Mouse (Mus musculus): ENCODE results near the gene Abcc4. TPM values are rescaled to one million over a fixed set of nuclear protein-coding genes. Genes with fewer than 3 reads are reported as not detected.

The Abcc4 gene
- polyA plus RNA-seq, 1 experiment from 2014 or later: 2.6 TPM

- Histone ChIP-seq H3K36me3 (ENCODE audit: control insufficient read depth, insufficient read depth, low read length) (no peaks in the 10 kb centered on the region), H3K27me3 (replicated peaks; ENCODE audit: control insufficient read depth, insufficient read depth, low read length) (peaks cover 2% of the 10 kb centered on the region; the same call in 1 of the 2 replicates), H3K4me3 (ENCODE audit: low read length) (no peak overlapping the region), H3K9me3 (ENCODE audit: control insufficient read depth, low read length) (no peaks in the 10 kb centered on the region), H3K4me1 (ENCODE audit: control insufficient read depth, insufficient read depth, low read depth, low read length) (peaks cover 4% of the 10 kb centered on the region), H3K4me2 (ENCODE audit: low read length) (no peak overlapping the region), H3K27ac (ENCODE audit: low read depth, low read length) (no peak overlapping the region), H3K9ac (ENCODE audit: low read depth, low read length) (no peak overlapping the region)
- ATAC-seq: no peak
- 56% methylated on average over 7 of the region's 7 CpGs for WGBS
Observed at GRCm38 (mm10) chr14:118701991-118702608, 3.9 kb downstream of the Abcc4 start.

GRCm38 (mm10) chr14:118700576-118700975, 5.4 kb downstream of the Abcc4 start:
- Histone ChIP-seq H3K9ac (ENCODE audit: low read depth, low read length) (no peak overlapping the region), H3K4me3 (ENCODE audit: low read length) (no peak overlapping the region), H3K36me3 (ENCODE audit: control insufficient read depth, insufficient read depth, low read length) (no peaks in the 10 kb centered on the region), H3K27ac (ENCODE audit: low read depth, low read length) (no peak overlapping the region), H3K4me1 (ENCODE audit: control insufficient read depth, insufficient read depth, low read depth, low read length) (no peaks in the 10 kb centered on the region), H3K27me3 (replicated peaks; ENCODE audit: control insufficient read depth, insufficient read depth, low read length) (peaks cover 2% of the 10 kb centered on the region; the same call in 1 of the 2 replicates), H3K4me2 (ENCODE audit: low read length) (no peak overlapping the region), H3K9me3 (ENCODE audit: control insufficient read depth, low read length) (no peaks in the 10 kb centered on the region)
- WGBS: 79% methylated on average over 7 of the region's 7 CpGs
- ATAC-seq: no peak

GRCm38 (mm10) chr14:118699963-118700362, 6.1 kb downstream of the Abcc4 start:
- no peak overlapping the region for H3K4me3 ChIP-seq (ENCODE audit: low read length)
- no peaks in the 10 kb centered on the region for H3K36me3 ChIP-seq (ENCODE audit: control insufficient read depth, insufficient read depth, low read length)
- H3K4me1 ChIP-seq (ENCODE audit: control insufficient read depth, insufficient read depth, low read depth, low read length): no peaks in the 10 kb centered on the region
- no peak overlapping the region for H3K4me2 ChIP-seq (ENCODE audit: low read length)
- WGBS: 70% methylated on average over 5 of the region's 5 CpGs
- no peak for ATAC-seq
- H3K9me3 ChIP-seq (ENCODE audit: control insufficient read depth, low read length): no peaks in the 10 kb centered on the region
- no peak overlapping the region for H3K27ac ChIP-seq (ENCODE audit: low read depth, low read length)
- no peak overlapping the region for H3K9ac ChIP-seq (ENCODE audit: low read depth, low read length)
- peaks cover 2% of the 10 kb centered on the region; the same call in 1 of the 2 replicates for H3K27me3 ChIP-seq (replicated peaks; ENCODE audit: control insufficient read depth, insufficient read depth, low read length)

GRCm38 (mm10) chr14:118699508-118699907, 6.5 kb downstream of the Abcc4 start:
- ATAC-seq: no peak
- Histone ChIP-seq H3K4me2 (ENCODE audit: low read length) (no peak overlapping the region), H3K27me3 (replicated peaks; ENCODE audit: control insufficient read depth, insufficient read depth, low read length) (peaks cover 2% of the 10 kb centered on the region; the same call in 1 of the 2 replicates), H3K4me1 (ENCODE audit: control insufficient read depth, insufficient read depth, low read depth, low read length) (no peaks in the 10 kb centered on the region), H3K4me3 (ENCODE audit: low read length) (no peak overlapping the region), H3K9me3 (ENCODE audit: control insufficient read depth, low read length) (no peaks in the 10 kb centered on the region), H3K36me3 (ENCODE audit: control insufficient read depth, insufficient read depth, low read length) (no peaks in the 10 kb centered on the region), H3K27ac (ENCODE audit: low read depth, low read length) (no peak overlapping the region), H3K9ac (ENCODE audit: low read depth, low read length) (no peak overlapping the region)
- 73% methylated on average over 10 of the region's 10 CpGs for WGBS

GRCm38 (mm10) chr14:118696556-118697289, 9.3 kb downstream of the Abcc4 start:
- H3K4me3 ChIP-seq (ENCODE audit: low read length): no peak overlapping the region
- H3K36me3 ChIP-seq (ENCODE audit: control insufficient read depth, insufficient read depth, low read length): no peaks in the 10 kb centered on the region
- H3K4me2 ChIP-seq (ENCODE audit: low read length): no peak overlapping the region
- no peaks in the 10 kb centered on the region for H3K27me3 ChIP-seq (replicated peaks; ENCODE audit: control insufficient read depth, insufficient read depth, low read length)
- ATAC-seq: no peak
- H3K4me1 ChIP-seq (ENCODE audit: control insufficient read depth, insufficient read depth, low read depth, low read length): no peaks in the 10 kb centered on the region
- no peaks in the 10 kb centered on the region for H3K9me3 ChIP-seq (ENCODE audit: control insufficient read depth, low read length)
- no peak overlapping the region for H3K9ac ChIP-seq (ENCODE audit: low read depth, low read length)
- 93% methylated on average over 16 of the region's 16 CpGs for WGBS
- no peak overlapping the region for H3K27ac ChIP-seq (ENCODE audit: low read depth, low read length)

GRCm38 (mm10) chr14:118695866-118696265, 10.2 kb downstream of the Abcc4 start:
- Histone ChIP-seq H3K4me2 (ENCODE audit: low read length) (no peak overlapping the region), H3K9me3 (ENCODE audit: control insufficient read depth, low read length) (no peaks in the 10 kb centered on the region), H3K27ac (ENCODE audit: low read depth, low read length) (no peak overlapping the region), H3K4me3 (ENCODE audit: low read length) (no peak overlapping the region), H3K9ac (ENCODE audit: low read depth, low read length) (no peak overlapping the region), H3K27me3 (replicated peaks; ENCODE audit: control insufficient read depth, insufficient read depth, low read length) (no peaks in the 10 kb centered on the region), H3K36me3 (ENCODE audit: control insufficient read depth, insufficient read depth, low read length) (no peaks in the 10 kb centered on the region), H3K4me1 (ENCODE audit: control insufficient read depth, insufficient read depth, low read depth, low read length) (no peaks in the 10 kb centered on the region)
- 93% methylated on average over 11 of the region's 11 CpGs for WGBS
- no peak for ATAC-seq

- H3K4me2 ChIP-seq (ENCODE audit: low read length): no peak overlapping the region
- H3K4me3 ChIP-seq (ENCODE audit: low read length): no peak overlapping the region
- no peak for ATAC-seq
- no peaks in the 10 kb centered on the region for H3K36me3 ChIP-seq (ENCODE audit: control insufficient read depth, insufficient read depth, low read length)
- no peak overlapping the region for H3K27ac ChIP-seq (ENCODE audit: low read depth, low read length)
- 93% methylated on average over 7 of the region's 7 CpGs for WGBS
- H3K9ac ChIP-seq (ENCODE audit: low read depth, low read length): no peak overlapping the region
- H3K27me3 ChIP-seq (replicated peaks; ENCODE audit: control insufficient read depth, insufficient read depth, low read length): no peaks in the 10 kb centered on the region
- peaks cover 3% of the 10 kb centered on the region; the same call in 1 of the 2 replicates for H3K4me1 ChIP-seq (ENCODE audit: control insufficient read depth, insufficient read depth, low read depth, low read length)
- no peaks in the 10 kb centered on the region for H3K9me3 ChIP-seq (ENCODE audit: control insufficient read depth, low read length)
Observed at GRCm38 (mm10) chr14:118694321-118694720, 11.7 kb downstream of the Abcc4 start.

- Histone ChIP-seq H3K9ac (ENCODE audit: low read depth, low read length) (no peak overlapping the region), H3K27ac (ENCODE audit: low read depth, low read length) (no peak overlapping the region), H3K27me3 (replicated peaks; ENCODE audit: control insufficient read depth, insufficient read depth, low read length) (no peaks in the 10 kb centered on the region), H3K4me3 (ENCODE audit: low read length) (no peak overlapping the region), H3K9me3 (ENCODE audit: control insufficient read depth, low read length) (no peaks in the 10 kb centered on the region), H3K36me3 (ENCODE audit: control insufficient read depth, insufficient read depth, low read length) (no peaks in the 10 kb centered on the region), H3K4me1 (ENCODE audit: control insufficient read depth, insufficient read depth, low read depth, low read length) (peaks cover 3% of the 10 kb centered on the region; the same call in 1 of the 2 replicates), H3K4me2 (ENCODE audit: low read length) (no peak overlapping the region)
- whole genome bisulfite sequencing: 71% methylated on average over 6 of the region's 6 CpGs
- ATAC-seq: no peak
Observed at GRCm38 (mm10) chr14:118691910-118692309, 14.1 kb downstream of the Abcc4 start.

GRCm38 (mm10) chr14:118691404-118691803, 14.6 kb downstream of the Abcc4 start:
- Histone ChIP-seq H3K27me3 (replicated peaks; ENCODE audit: control insufficient read depth, insufficient read depth, low read length) (no peaks in the 10 kb centered on the region), H3K4me3 (ENCODE audit: low read length) (no peak overlapping the region), H3K9me3 (ENCODE audit: control insufficient read depth, low read length) (no peaks in the 10 kb centered on the region), H3K4me1 (ENCODE audit: control insufficient read depth, insufficient read depth, low read depth, low read length) (peaks cover 3% of the 10 kb centered on the region; the same call in 1 of the 2 replicates), H3K4me2 (ENCODE audit: low read length) (no peak overlapping the region), H3K27ac (ENCODE audit: low read depth, low read length) (no peak overlapping the region), H3K9ac (ENCODE audit: low read depth, low read length) (no peak overlapping the region), H3K36me3 (ENCODE audit: control insufficient read depth, insufficient read depth, low read length) (no peaks in the 10 kb centered on the region)
- no peak for ATAC-seq
- WGBS: 84% methylated on average over 5 of the region's 5 CpGs

Measured in hindbrain, embryonic 16.5 days (tissue).